Mouse (Mus musculus) kidney, postnatal 0 days (tissue): ENCODE data around the gene Ctnnd2. TPM values are rescaled to one million over a fixed set of nuclear protein-coding genes. Genes with fewer than 3 reads are reported as not detected.

Source experiments
- ATAC-seq: fragments of 200-750 bp; cut with Nextera tagmentation; replicated peaks from 2 replicates; pipeline ENCODE4 v1.8.0; 2017; ENCODE audit warnings: low read depth, moderate number of reproducible peaks, moderate TSS enrichment, moderate library complexity; ENCODE audit not compliant: low FRiP score
- DNase-seq: peaks from one replicate; pipeline ENCODE4 v3.0.0-alpha.2; 2016; ENCODE audit warnings: low spot score
- H3K27ac ChIP-seq: fragments of 300-500 bp; sonication (generic); 2 replicates; pipeline ENCODE4 v1.5.1; 2014; ENCODE audit warnings: mild to moderate bottlenecking
- H3K27me3 ChIP-seq: fragments of 300-500 bp; sonication (generic); 2 replicates; pipeline ENCODE4 v1.6.1; 2014; ENCODE audit warnings: low read length, mixed read lengths; ENCODE audit not compliant: insufficient read depth
- H3K36me3 ChIP-seq: fragments of 300-500 bp; sonication (generic); 2 replicates; pipeline ENCODE4 v1.6.1; 2014; ENCODE audit warnings: low read length, mixed read lengths; ENCODE audit not compliant: insufficient read depth
- H3K4me1 ChIP-seq: fragments of 300-500 bp; sonication (generic); replicated peaks from 2 replicates; pipeline ENCODE4 v1.6.1; 2014; ENCODE audit warnings: antibody characterized with exemption, low read length, mixed read lengths; ENCODE audit not compliant: insufficient read depth
- H3K4me2 ChIP-seq: fragments of 300-500 bp; sonication (generic); 2 replicates; pipeline ENCODE4 v1.6.1; 2014; ENCODE audit warnings: mild to moderate bottlenecking, low read length, moderate library complexity, mixed read lengths
- H3K4me3 ChIP-seq: fragments of 300-500 bp; sonication (generic); replicated peaks from 2 replicates; pipeline ENCODE4 v1.5.1; 2014; ENCODE audit warnings: low read depth, low read length
- H3K9ac ChIP-seq: fragments of 300-500 bp; sonication (generic); 2 replicates; pipeline ENCODE4 v1.6.1; 2014; ENCODE audit warnings: low read depth, low read length
- H3K9me3 ChIP-seq: fragments of 300-500 bp; sonication (generic); replicated peaks from 2 replicates; pipeline ENCODE4 v1.6.1; 2016; ENCODE audit warnings: low read length, inconsistent platforms, mixed read lengths
- CTCF ChIP-seq: IDR thresholded peaks from 2 replicates; pipeline ENCODE4 v1.5.1; 2016; ENCODE audit warnings: antibody characterized with exemption, low read depth, mild to moderate bottlenecking, moderate library complexity
- WGBS: fragments of 180-500 bp; shearing (Covaris S2); extraction: QIAGEN DNeasy Blood & Tissue Kit; methylation state at CpG from one replicate; pipeline ENCODE4 v1.1.7; 2014; 5-methylcytosine and 5-hydroxymethylcytosine counted together
- polyA plus RNA-seq: library from polyadenylated mRNA; unstranded; fragments of >200 nt; fragmentation: Nextera tagmentation; extraction: Ambion mirVana; gene quantifications from 2 replicates; pipeline ENCODE4 v1.2.1, GENCODE M21; 2015

Ctnnd2 gene
- polyA plus RNA-seq, 1 experiment from 2014 or later, result 2.8 TPM

DNA sequence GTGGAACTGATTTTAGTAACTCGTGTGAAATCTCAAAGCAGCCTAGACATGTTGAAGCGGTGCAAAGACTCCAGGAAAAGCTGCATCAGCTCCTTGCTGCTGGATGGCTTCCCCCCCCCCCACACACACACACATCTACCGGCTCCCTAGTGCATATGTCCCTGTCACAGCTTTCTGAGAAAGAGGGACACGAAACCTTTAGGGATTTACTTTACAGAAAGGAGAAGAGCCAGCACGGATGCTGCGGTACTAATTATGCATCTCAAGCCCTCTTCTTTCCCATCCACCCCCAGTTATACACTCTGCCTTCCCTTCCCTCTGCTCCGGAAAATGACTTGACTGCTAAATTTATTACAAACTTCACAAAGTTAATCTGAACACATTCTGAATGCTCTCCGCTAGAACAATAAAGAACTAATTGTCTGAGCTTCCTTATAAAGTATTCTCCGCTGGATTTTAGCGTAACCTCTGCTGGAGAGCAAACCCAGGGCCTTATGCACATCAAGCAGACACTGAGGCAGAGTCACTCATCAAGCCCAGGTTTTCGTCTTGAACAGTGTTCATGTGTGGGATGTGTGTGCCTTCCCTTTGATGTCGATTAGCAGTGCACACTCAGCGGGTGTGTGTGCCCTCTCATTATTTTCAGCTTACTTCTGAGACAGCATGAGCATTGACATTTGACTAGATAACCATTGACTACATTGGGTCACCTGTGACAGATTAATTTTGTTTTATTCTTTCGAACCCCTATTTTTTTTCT, 510.1 kb downstream of the Ctnnd2 start:
- TF ChIP-seq CTCF, result no peak
- Histone ChIP-seq H3K27me3 (no peaks in the 10 kb centered on the region), H3K4me1 (no peaks in the 10 kb centered on the region), H3K9ac (no peak overlapping the region), H3K9me3 (no peaks in the 10 kb centered on the region), H3K4me3 (no peak overlapping the region), H3K4me2 (no peak overlapping the region), H3K27ac (no peak overlapping the region), H3K36me3 (no peaks in the 10 kb centered on the region)
- ATAC-seq (no peak), DNase-seq (no peak)
- WGBS, result 65% methylated on average over 14 of the region's 14 CpGs

DNA sequence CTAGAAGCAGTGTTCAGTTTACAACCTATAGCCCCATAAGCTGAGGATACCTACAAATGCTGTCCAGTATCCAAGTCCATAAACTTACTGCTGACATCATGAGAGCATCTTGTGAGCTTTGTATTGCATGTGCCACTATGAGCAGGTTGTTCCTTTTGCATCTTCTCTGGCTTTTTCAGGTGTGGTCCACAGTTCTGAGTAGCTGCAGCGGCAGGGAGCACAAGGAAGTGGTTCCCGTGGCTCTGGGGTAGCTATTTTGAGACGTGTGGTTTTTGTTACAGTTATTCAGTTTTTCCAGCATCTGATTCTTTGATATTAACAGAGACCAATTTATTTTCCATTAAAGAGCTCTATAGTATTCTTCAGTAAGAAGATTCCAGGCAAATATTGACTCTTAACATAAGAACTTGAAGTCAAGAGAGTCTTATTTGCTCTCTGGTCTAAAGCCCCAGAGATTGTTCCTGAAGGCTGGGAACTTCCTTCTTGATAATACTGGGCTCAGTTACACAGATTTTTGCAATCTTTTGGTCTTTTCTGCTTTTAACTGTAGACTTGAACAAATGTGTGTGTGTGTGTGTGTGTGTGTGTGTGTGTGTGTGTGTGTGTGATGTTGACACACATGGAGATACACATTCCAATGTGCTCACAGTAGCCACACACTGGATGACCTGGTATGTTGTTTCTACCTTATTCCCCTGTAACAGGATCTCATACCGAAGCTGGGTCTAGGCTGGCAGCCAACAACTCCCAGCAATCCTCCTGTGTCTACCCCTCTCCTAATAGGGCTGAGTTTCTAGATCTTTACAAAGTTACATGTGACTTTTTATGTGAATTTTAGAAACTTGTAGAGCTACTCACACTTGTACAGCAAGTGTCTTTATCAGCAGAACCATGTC, 514.1 kb downstream of the Ctnnd2 start:
- H3K4me3 ChIP-seq, result no peak overlapping the region
- no peaks in the 10 kb centered on the region for H3K9me3 ChIP-seq
- no peaks in the 10 kb centered on the region for H3K27me3 ChIP-seq
- TF ChIP-seq CTCF, result no peak
- WGBS, result 66% methylated on average over 4 of the region's 4 CpGs
- ATAC-seq, result no peak
- no peaks in the 10 kb centered on the region for H3K4me1 ChIP-seq
- no peak overlapping the region for H3K27ac ChIP-seq
- no peak overlapping the region for H3K4me2 ChIP-seq
- H3K36me3 ChIP-seq, result no peaks in the 10 kb centered on the region
- H3K9ac ChIP-seq, result no peak overlapping the region
- peak; percentile 3 for DNase-seq

DNA sequence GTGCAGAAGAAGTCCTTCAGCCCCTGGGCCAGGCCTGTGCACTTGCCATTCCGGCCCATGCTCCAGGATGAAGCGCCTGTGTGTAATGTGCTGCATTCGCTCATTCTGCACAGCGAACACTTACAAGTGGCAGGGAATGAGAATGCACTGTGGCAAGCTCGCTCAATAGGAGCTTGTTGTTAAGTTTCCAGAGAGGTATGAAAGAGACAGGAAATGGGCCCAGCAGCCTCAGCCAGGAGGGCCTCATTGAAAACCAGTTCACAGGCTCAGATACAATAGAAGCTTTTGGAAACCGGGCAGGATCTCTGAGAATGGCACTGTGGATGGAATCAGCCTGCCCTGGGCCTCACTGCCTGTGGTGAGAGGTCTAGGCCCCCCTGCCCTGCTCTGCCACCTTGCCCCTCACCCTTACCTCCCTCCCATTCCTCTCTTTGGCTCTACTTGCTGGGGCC, 521.4 kb downstream of the Ctnnd2 start:
- no peak for TF ChIP-seq CTCF
- Histone ChIP-seq H3K9me3 (no peaks in the 10 kb centered on the region), H3K4me3 (no peak overlapping the region), H3K9ac (no peak overlapping the region), H3K27me3 (no peaks in the 10 kb centered on the region), H3K36me3 (no peaks in the 10 kb centered on the region), H3K4me2 (no peak overlapping the region), H3K27ac (no peak overlapping the region), H3K4me1 (no peaks in the 10 kb centered on the region)
- no peak for ATAC-seq
- 81% methylated on average over 6 of the region's 6 CpGs for WGBS
- DNase-seq, result no peak

DNA sequence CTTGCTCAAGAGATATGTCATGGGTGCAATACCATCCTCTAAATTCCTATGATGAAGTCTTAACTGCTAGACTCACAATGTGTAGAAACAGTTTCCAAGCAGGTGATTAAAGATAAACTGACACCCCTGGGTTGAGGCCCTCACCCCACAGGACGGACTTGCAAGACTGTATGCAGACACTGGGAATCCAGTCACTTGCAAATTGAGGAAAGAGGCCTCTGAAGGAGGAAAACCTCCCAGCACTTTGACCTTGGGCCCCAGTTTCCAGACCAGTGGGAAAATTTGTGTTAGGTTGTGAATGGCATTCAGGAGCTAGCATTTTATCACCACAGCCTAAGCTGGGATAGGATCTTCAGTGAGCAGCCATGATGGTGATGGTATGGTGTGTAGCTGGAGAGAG, 521.9 kb downstream of the Ctnnd2 start:
- no peak overlapping the region for H3K4me3 ChIP-seq
- no peak overlapping the region for H3K27ac ChIP-seq
- no peak overlapping the region for H3K9ac ChIP-seq
- H3K27me3 ChIP-seq, result no peaks in the 10 kb centered on the region
- no peak for TF ChIP-seq CTCF
- H3K36me3 ChIP-seq, result no peaks in the 10 kb centered on the region
- no peaks in the 10 kb centered on the region for H3K9me3 ChIP-seq
- 61% methylated on average over 1 of the region's 1 CpGs for WGBS
- DNase-seq, result no peak
- ATAC-seq, result no peak
- no peaks in the 10 kb centered on the region for H3K4me1 ChIP-seq
- H3K4me2 ChIP-seq, result no peak overlapping the region

DNA sequence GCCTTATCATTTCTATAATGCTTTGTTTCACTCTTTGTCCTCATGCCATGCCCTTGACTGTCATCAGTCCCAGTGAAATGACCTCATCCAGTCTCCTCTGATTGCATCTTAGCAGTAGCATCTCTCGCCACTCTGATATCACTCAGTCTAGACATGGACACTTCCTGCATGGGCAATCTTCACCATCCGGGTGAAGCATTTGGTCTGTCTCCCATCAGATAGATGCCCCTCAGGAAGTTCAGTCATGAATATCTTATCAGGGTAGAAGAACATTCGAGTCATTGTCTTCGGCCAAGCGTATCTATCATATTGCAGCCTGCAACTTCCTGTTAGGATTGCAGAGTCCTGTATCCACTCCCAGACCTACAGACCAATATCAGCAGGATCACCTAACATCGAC, 523.5 kb downstream of the Ctnnd2 start:
- Histone ChIP-seq H3K9ac (no peak overlapping the region), H3K27me3 (no peaks in the 10 kb centered on the region), H3K4me3 (no peak overlapping the region), H3K4me2 (no peak overlapping the region), H3K36me3 (no peaks in the 10 kb centered on the region), H3K4me1 (no peaks in the 10 kb centered on the region), H3K27ac (no peak overlapping the region), H3K9me3 (no peaks in the 10 kb centered on the region)
- DNase-seq (no peak), ATAC-seq (no peak)
- no peak for TF ChIP-seq CTCF
- 76% methylated on average over 6 of the region's 6 CpGs for WGBS

DNA sequence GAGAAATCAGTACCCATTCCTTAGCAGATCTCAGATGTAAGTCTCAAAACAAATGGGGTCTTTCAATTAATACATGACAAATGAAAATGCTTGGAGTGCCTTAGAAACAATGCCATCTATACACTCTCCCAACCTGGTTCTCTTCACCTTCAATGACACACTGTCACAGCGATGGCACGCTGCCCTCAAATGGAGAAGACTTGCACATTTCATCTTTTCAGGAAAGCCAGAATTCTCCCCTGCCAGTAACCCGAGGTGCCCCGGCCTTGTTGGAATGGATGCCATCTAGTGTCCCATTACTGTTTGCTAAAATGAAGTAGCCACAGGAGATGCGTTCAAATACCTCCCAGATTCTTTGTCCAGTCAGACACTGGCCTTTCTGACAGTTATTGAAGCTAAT, 525.0 kb downstream of the Ctnnd2 start:
- no peaks in the 10 kb centered on the region for H3K27me3 ChIP-seq
- H3K4me1 ChIP-seq, result no peaks in the 10 kb centered on the region
- no peaks in the 10 kb centered on the region for H3K36me3 ChIP-seq
- ATAC-seq (no peak), DNase-seq (no peak)
- 73% methylated on average over 5 of the region's 5 CpGs for WGBS
- no peak overlapping the region for H3K27ac ChIP-seq
- TF ChIP-seq CTCF, result no peak
- H3K9ac ChIP-seq, result no peak overlapping the region
- no peak overlapping the region for H3K4me2 ChIP-seq
- H3K4me3 ChIP-seq, result no peak overlapping the region
- no peaks in the 10 kb centered on the region for H3K9me3 ChIP-seq
